Mouse (Mus musculus) E14TG2a.4 (cell line): ENCODE measurements at regions not wholly inside any gene's neighbourhood (a gene's known extent, or its start where the extent isn't known, plus 50 kb on each side); places are given as distances from the start of the nearest gene placed in this dataset.

ENCODE experiments used
- CTCF ChIP-seq: conservative IDR thresholded peaks from 2 replicates; pipeline ENCODE4 v1.5.1; 2014; ENCODE audit warnings: low read length
- NANOG ChIP-seq: IDR thresholded peaks from 2 replicates; pipeline ENCODE4 v1.6.1; 2014; ENCODE audit warnings: borderline replicate concordance, low read length, mixed read lengths
- POU5F1 ChIP-seq: IDR thresholded peaks from 2 replicates; pipeline ENCODE4 v1.6.1; 2014; ENCODE audit warnings: low read length, borderline replicate concordance

DNA sequence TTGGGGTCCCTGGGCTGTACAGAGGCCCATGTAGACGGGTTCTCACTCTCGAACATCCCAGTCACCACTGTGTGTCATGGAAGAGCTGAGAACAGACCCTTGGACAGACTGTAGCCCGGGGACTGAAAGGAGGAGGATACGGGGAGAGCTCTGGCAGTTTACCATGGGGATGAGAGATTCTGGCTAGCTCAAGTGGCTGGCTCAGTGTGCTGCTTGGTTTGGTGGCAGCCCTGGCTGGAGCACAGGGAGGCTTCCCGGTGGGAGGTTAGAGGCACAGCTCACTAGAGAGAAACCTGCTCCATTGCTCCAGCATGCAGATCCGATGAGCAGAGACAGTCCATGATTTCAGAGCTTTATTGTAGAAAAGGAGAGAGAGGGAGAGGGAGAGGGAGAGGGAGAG, 82.7 kb upstream of the Sv2c start:
- TF ChIP-seq CTCF (no peak), NANOG (no peak), POU5F1 (no peak)
